Mouse (Mus musculus): ENCODE data around the gene Atic.

Atic gene

DNA sequence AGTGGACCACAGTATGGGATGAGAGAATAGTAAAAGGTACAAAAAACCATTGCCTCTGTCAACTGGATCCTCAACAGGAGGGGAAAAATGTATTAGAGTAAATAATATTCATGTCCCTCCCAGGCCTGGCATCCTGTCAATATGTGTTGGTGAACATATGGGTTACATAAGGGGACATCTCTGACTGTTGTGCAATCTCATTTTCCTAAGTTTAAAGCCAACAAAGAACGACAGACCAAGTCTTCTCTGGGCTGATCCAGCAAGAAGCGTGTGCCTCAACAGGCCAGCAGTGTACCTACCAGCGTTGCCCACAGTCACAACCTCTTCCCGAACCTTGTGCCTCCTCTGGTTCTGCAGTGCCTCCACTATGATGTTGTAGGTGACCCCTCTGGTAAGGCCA is 38.4 kb downstream of the Atic start:
- no peak for DNase-seq

GRCm38 (mm10) chr1:71605751-71606150 is 48.8 kb downstream of the Atic start:
- no peak for DNase-seq

GRCm38 (mm10) chr1:71606600-71607325 is 49.8 kb downstream of the Atic start:
- no peak for DNase-seq

- no peak for DNase-seq
These were observed 52.3 kb downstream of the Atic start for GRCm38 (mm10) chr1:71609057-71609775.

DNA sequence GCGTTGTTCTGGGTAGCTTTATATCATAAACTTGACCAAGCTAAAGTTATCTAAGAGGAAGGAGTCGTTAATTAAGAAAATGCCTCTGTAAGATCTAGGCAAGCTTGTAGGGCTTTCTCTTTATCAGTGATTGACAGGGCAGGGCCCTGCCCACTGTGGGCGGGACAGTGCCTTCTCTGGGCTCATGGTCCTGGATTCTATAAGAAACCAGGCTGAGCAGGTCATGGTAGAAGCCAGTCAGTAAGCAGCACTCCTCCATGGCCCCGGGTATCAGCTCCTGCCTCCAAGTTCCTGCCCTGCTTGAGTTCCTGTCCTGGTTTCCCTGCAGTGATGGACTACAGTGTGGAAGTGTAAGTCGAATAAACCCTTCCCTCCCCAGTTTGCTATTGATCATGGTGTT is 53.0 kb downstream of the Atic start:
- no peak for DNase-seq

- no peak for DNase-seq
These were observed 55.3 kb downstream of the Atic start for GRCm38 (mm10) chr1:71612256-71612655.

DNA sequence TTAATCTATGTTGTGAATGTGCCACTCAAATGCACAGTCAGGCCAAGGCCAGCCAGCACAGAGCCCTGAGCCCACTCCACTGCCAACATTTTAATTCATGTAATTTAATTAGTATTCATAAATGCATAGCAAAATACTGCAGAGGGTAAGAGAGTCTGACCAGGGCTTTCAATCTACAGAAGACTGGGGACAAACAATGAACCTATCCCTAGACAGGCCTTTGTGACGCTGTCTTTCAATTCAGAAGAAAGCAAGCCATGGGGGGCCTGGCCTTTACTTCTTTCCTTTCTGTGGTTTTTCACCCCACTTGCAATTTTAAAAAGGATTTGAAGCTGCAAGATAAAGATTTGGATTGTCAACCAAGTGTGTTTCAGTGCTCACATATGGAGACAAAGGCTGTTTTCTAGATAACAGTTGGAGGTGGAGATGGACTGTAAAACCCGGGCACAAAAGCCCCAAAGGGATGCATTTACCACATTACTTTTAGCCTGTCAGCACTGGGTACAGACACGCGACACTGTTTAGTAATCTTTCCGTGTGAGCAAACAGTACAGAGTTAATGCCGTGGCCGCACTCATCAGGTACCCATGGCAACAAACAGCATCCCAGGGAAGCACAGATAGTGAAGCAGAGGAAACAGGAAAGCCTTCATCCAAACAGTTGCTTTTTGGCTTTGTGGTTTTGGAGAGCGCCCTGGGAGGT is 57.7 kb downstream of the Atic start:
- no peak for DNase-seq

- DNase-seq = no peak
These were observed 64.6 kb downstream of the Atic start for GRCm38 (mm10) chr1:71621526-71621925.

DNA sequence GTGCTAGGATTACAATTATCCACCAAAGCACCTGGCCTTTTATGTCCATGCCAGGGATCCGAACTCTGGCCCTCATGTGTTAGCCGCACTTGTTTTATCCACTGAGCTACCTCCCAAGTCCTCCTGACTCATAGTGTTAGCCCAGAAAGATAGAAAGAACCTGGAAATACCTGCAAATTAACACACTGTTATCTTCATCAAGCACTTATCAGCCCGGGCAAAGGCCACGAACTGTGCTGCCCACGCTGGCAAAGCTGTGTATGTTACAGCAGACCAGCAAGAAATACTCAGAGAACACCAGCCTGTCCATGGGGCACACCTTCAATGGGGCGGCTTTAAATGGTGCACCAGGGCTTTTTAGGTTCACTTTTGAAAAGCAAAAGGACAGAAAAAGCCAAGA is 66.7 kb downstream of the Atic start:
- no peak for DNase-seq
